Mouse (Mus musculus): ENCODE measurements around the gene Prr7.
"Not testable (repeated sequence)": the region's sequence is repeated elsewhere in the genome, so short reads cannot be mapped to it uniquely, and the experiment has no call there.

Prr7 gene

GRCm38 (mm10) chr13:55464027-55464884 lies at the start of gene Prr7:
Gene Prr7, plus strand, starts transcription at chr13:55464267.
- DNase-seq (ENCODE audit: low spot score in 2 of 2) = peak; percentile 79 to 85

GRCm38 (mm10) chr13:55414743-55415380 lies 49.2 kb upstream of the Prr7 start, which contains the start of gene Pfn3:
Gene Pfn3, minus strand, starts transcription at chr13:55415232.
- DNase-seq (ENCODE audit: low spot score in 2 of 2) = peak; percentile 59 to 72

- DNase-seq (ENCODE audit: low spot score in 2 of 2) = peak; percentile 55 to 81
Measured at GRCm38 (mm10) chr13:55418004-55418403, 46.1 kb upstream of the Prr7 start.

GRCm38 (mm10) chr13:55419142-55419541 lies 44.9 kb upstream of the Prr7 start:
- DNase-seq (ENCODE audit: low spot score in 2 of 2) = no peak

- no peak for DNase-seq (ENCODE audit: low spot score in 2 of 2)
Measured at GRCm38 (mm10) chr13:55420018-55420932, 43.8 kb upstream of the Prr7 start.

- DNase-seq (ENCODE audit: low spot score in 2 of 2) = peak in 1 of 2 experiments; percentile 73
Measured at GRCm38 (mm10) chr13:55420933-55421800, 42.9 kb upstream of the Prr7 start.

- DNase-seq (ENCODE audit: low spot score in 2 of 2) = no peak
Measured at GRCm38 (mm10) chr13:55426613-55427012, 37.5 kb upstream of the Prr7 start, which contains the start of gene F12. Gene F12, minus strand, starts transcription at chr13:55426793.

- no peak for DNase-seq (ENCODE audit: low spot score in 2 of 2)
Measured at GRCm38 (mm10) chr13:55429226-55429888, 34.7 kb upstream of the Prr7 start.

- no peak for DNase-seq (ENCODE audit: low spot score in 2 of 2)
Measured at GRCm38 (mm10) chr13:55430566-55430965, 33.5 kb upstream of the Prr7 start.

- no peak for DNase-seq (ENCODE audit: low spot score in 2 of 2)
Measured at GRCm38 (mm10) chr13:55431889-55432685, 32.0 kb upstream of the Prr7 start.

GRCm38 (mm10) chr13:55437111-55437629 lies 26.9 kb upstream of the Prr7 start:
- not testable (repeated sequence) for DNase-seq (ENCODE audit: low spot score in 2 of 2)

- DNase-seq (ENCODE audit: low spot score in 2 of 2) = no peak
Measured at GRCm38 (mm10) chr13:55443799-55444285, 20.2 kb upstream of the Prr7 start.

GRCm38 (mm10) chr13:55444286-55444936 lies 19.7 kb upstream of the Prr7 start:
- DNase-seq (ENCODE audit: low spot score in 2 of 2) = peak in 1 of 2 experiments; percentile 65

- peak; percentile 100 for DNase-seq (ENCODE audit: low spot score in 2 of 2)
Measured at GRCm38 (mm10) chr13:55444937-55445315, 19.1 kb upstream of the Prr7 start, which contains the start of gene Grk6. Gene Grk6, plus strand, starts transcription at chr13:55445072.

- no peak for DNase-seq (ENCODE audit: low spot score in 2 of 2)
Measured at GRCm38 (mm10) chr13:55445361-55446091, 18.5 kb upstream of the Prr7 start.

- DNase-seq (ENCODE audit: low spot score in 2 of 2) = no peak
Measured at GRCm38 (mm10) chr13:55446483-55447105, 17.5 kb upstream of the Prr7 start.

- no peak for DNase-seq (ENCODE audit: low spot score in 2 of 2)
Measured at GRCm38 (mm10) chr13:55447543-55447943, 16.5 kb upstream of the Prr7 start.
